Mouse (Mus musculus) urinary bladder, postnatal 14 days (tissue): ENCODE results near the gene Luc7l3.

ENCODE experiments used
- DNase-seq: peaks from one replicate; pipeline ENCODE4 v3.0.0; 2021; ENCODE audit warnings: low spot score

The Luc7l3 gene

DNA sequence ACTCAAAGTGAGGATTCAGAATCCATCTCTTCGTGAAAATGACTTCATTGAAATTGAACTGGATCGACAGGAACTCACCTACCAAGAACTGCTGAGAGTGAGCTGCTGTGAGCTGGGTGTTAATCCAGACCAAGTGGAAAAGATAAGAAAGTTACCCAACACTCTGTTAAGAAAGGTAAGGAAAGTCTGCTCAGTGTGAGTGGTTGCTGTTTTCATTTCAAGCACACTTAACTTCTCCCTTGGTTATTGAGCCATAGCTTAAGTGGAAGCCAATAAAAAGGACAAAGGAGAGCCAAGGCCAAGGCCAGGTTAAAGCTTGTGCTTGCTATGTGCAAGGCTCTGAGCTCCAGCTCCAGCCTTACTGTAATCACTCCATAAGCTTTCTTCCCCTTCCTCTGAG, 16.6 kb upstream of the Luc7l3 start:
- DNase-seq = no peak

DNA sequence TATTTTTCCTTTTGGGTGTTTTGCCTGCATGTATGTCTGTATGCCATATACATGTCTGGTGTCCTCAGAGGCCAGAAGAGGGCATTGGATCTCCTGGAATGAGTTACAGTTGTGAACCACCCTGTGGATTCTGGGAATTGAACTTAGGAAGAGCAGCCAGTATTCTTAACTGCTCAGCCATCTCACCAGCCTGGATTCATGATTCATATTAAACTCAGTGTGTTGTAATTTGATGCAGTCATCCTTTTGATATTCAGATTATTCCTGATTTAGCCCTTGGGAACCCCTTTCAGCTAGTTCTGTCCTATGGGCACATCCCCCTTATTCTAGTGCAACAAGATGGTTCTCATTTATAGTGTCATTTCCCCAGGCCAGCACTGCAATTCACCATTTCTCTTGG, 14.8 kb upstream of the Luc7l3 start:
- no peak for DNase-seq

DNA sequence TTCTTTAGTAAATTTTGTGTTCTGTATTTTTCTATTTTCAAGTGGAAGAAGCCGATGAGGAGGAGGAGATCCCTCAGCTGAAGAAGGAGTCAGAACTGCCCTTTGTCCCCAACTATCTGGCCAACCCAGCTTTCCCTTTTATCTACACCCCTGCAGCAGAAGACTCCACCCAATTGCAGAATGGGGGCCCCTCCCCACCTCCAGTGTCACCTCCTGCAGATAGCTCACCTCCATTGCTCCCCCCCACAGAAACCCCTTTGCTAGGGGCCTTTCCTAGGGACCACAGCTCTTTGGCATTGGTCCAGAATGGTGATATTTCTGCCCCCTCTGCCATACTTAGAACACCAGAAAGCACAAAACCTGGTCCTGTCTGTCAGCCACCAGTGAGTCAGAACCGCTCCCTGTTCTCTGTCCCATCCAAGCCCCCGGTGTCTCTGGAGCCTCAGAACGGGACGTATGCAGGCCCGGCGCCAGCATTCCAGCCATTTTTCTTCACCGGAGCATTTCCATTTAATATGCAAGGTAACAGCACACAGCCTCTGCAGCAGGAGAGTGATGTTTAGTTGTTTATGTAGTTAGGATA, 12.7 kb upstream of the Luc7l3 start:
- no peak for DNase-seq

DNA sequence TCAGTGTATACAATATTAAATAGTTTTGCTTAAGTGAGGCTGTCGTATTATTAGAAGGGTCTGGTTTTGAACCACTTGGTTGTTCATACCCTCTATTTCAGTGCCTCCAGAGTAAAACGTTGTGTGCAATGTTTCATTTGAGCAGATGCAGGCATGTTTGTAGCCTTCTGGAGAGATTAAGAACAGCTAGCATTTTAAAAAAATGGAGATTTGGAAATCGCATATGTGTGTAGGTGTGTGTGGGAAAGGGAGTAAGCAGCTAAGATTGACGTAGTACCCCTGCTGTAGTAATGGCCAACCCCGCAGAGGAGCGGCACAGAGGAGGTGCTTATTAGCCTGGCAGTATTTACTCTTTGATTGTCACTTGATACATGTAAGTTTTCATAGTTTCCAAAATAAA, 10.9 kb upstream of the Luc7l3 start:
- DNase-seq = no peak

DNA sequence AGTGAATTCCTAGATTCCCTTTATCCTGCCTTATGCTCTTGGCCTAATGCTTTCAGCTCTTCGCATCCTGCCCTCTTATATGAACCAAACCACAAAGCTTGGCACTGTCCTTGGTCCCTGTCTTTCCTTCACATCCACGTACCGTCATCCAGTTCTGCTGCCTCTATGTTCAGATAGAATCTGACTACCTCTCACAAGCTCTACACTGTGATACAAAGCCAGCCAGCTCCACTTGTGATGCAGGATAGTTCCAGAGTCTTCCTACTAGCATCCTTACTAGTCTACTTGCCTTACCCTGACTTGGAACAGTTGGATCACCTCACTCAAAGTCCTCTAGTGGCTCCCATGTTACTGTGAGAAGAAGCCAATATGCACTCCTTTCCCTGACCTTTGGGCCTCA, 8.4 kb upstream of the Luc7l3 start:
- DNase-seq = no peak

DNA sequence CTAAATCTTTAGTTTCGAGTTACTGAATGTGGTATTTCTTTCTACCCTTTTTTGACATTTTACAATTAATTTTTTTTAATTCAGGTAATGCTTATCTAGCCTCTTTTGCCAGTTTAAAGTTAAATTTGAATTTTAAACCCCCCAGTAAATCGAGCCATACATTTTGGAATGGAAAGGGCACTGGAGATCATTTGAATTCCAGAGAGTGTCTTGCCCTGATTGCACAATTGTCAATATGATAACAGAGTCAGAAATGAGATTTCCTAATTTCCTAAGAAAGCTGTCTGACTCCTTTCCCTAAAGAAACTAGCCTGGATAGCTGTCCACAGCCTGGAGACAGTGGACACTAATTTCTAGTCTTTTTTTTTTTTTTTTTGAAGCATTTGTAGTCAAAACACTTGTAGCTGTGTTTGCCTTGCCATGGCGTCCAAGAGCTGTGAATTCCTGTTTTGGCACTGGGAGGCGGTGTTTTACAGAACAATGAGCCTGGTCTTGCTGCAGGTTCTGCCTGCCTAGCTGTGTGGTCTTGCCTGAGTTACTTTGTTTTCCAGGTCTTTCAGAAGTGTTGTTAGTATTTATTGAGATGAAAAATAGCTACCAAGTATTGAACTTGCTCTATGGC, 7.6 kb upstream of the Luc7l3 start:
- peak; percentile 63 for DNase-seq

DNA sequence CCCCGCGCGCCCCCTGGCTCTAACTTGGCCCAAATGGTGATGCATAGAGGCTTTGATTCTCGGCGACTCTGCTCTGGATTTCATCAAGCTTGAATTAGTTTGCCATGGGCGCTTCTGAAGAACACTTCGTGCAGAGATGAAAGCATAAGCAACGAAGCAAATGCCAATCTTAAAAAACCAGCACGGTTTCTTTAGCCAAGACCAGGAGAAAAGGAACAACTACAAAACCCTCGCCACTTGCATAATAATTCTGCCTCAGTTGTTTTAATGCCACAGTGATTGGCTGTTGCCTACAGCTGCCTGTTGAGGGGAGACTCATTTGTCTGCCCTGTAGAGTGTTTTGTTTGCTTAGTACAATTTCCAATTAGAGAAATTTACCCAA, 6.8 kb upstream of the Luc7l3 start:
- no peak for DNase-seq

DNA sequence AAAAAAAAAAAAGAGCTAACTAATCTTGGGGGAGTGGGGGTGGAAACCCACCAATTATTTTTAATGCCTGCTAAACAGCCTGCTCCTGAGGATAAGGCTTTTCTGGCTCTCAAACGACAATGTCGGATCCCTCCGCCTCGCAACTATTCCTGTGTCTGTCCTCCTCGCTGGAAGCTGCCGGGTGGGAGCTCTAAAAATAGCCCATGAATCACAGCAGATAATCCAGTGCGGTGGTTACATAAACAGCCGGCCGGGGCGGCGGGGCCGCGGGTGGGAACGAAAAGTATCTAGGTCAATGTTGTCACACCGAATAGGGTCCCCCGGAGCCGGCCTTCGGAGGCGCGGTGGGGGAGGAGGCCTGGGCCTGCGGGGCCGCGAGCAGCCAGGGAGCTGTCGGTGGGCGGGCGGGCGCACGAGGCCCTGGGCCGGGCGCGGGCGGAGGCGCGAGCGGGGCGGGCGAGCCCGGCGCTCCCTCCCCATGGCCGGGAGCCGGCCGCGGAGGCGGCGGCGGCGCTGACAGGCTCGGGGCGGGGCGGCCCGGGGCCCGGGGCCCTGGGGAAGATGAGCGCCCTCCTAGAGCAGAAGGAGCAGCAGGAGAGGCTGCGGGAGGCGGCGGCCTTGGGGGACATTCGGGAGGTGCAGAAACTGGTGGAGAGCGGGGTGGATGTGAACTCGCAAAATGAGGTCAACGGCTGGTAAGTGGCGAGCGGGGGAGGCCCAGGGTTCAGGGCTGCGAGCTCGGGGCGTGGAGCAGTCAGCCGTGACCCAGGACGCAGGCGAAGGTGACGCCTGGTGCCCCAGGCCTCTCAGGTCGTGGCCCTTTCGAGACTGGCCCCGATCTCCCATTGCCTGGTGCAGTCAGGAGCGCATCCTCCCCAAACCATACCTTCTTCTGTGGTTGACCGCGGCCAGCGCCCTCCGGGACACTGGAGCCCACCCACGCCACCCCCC, 6.2 kb upstream of the Luc7l3 start, which contains the start of gene Ankrd40:
TSS of gene Ankrd40 (plus strand) at position 309 of the 951 bp plus-strand sequence.
- DNase-seq = peak; percentile 92

DNA sequence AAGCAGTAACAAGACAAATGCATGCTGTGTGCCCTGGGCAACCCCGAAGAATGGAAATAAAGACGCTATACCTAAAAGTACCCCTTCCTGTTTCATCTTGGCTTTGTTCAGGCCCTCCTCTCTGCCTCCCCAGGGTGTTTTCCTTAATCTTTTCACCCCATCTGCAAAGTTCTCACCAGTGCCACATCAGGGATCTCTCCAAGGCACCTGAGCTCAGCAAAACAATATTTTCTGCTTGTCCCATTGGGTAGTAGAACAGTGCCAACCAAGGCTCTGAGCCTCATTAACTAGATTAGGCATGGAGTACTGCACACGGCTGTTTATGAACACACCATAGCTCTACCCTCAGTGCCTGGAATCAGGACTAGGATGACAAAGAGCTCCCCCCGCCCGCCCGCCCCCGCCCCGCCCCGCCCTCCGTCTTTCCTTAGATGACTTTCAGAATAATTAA, 5.2 kb upstream of the Luc7l3 start:
- no peak for DNase-seq

DNA sequence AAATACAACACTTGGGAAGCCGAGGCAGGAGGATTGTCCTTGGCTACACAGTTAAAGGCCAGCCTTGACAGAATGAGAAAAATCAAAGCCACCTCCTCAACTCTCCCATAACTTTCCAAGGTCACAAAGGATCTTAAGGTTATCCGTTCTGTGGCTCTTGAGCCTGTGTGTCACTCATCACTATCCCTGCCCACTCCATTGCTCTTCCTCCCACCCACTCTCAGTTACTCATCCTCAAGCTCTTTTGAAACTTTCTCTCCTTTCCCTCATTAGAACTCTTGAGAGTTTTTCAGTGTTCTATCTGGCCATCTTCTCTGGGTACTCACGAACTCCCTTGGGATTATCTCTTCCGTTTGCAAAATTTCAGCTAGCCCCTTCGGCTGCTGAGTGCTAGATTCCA, 2.8 kb upstream of the Luc7l3 start:
- DNase-seq = no peak

DNA sequence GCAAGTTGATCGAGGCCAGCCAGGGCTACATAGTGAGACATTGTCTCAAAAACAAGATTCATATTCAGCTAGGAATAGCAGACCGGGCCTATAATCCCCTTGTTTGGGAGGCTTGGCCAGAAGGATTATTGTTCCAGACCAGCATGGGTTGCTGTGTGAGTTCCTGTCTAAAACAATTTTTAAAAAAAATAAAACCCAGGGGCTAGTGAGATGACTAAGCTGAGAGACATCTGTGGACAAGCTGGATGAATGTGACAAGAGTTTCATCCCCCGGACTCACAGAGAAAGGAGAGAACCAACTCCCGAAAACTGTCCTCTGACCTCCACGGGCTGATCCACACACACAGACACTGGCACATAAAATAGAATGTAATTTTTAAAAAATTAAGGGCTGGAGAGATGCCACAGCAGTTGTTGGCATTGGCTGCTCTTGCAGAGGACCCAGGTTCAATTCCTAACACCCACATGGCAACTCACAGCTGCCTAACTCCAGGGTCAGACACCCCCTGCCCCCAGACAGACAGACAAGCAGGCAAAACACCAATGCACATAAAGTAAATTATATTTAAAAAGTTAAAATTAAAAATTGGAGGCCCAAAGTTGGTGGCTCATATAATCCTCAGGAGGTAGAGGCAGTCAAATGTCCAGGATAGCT, 1.6 kb upstream of the Luc7l3 start:
- no peak for DNase-seq

DNA sequence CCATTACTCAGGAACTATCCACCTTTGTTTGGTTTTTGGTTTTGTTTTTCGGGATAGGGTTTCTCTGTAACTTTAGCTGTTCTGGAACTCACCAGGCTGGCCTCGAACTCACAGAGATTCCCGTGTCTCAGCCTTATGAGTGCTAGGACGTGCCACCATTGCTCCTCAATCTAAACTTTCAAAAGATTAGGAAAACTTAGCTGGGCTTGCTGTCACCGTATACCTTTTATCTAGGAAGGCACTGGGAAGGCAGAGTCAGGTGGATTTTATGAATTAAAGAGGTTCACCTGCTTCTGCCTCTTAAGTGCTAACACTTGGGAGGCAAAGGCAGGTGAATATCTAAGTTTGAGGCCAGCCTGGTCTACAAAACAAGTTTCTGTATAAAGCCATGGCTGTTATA, 848 bp upstream of the Luc7l3 start:
- no peak for DNase-seq

DNA sequence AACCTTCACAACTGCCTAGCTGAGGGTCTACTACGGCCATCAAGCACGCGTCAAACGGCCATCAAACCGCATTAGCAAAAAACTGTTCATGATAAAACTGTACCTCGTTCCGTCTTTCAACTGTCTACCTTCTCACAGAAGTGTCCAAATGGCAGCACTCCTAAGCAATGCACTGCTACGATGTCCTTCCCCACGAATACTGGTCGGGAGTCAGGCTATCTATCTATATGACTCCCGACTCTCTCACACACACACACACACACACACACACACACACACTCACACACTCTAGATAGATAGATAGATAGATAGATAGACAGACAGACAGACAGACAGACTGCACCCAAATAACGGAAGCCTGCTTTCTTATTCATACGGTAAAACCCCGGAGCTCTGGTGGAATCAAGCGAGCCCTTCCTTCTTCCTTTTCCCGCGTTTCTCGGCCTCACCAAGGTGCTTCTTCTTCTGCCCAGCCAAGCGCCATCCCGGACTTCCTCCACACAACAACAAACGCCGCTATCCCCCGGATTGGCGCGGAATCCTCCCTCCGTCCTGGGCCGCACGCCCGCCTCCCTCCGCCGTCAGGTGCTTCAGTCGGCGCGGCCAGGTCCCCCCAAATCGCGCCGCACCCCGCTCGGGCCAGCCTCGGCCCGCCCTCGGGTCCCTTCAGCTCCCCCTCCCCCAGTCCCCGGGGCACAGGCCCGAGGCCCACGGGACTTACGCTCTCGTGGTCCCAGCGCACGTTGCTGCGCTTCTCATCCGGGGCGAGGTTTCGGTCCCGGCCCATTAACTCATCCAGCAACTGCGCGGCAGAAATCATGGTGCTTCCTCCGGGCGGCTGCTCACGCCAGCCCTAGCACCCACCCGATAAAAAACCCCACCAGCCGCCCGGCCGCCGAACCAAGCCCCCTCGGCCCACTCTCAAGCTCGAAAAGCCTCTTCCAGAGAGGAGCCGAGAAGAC, 538 bp downstream of the Luc7l3 start:
- DNase-seq = peak; percentile 48

DNA sequence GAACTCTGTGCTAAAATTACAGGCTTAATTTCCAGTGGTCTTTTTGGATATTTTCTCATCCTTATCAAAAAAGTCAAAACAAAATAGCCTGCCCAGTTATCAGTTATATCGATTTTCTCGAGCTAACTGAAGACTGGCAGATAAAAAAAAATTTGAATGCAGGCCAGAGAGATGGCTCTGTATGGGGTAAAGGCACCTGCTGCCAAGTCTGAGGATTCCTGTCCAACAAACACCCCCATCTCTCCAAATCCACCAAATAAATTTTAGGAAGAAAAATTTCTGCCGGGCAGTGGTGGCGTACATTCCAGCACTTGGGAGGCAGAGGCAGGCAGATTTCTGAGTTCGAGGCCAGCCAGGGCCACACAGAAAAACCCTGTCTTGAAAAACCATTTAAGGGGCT, 3.7 kb downstream of the Luc7l3 start:
- no peak for DNase-seq

DNA sequence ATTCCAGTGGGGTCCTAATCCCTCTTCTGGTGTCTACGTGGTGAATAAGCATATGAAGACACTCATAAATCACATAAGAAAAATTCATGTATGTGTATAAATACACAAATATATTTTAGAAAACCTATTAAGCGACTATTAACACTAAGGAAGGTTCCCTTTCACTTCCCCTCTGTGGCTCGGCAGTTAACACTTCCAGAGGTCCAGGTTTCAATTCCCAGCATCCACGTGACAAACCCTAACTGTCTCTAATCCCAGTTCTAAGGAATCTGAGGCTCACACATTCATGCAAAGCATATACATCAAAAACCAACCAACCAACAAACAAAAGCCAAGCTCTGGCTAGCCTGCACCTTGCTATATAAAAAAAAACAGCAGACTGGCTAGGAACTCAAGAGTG, 4.3 kb downstream of the Luc7l3 start:
- no peak for DNase-seq

DNA sequence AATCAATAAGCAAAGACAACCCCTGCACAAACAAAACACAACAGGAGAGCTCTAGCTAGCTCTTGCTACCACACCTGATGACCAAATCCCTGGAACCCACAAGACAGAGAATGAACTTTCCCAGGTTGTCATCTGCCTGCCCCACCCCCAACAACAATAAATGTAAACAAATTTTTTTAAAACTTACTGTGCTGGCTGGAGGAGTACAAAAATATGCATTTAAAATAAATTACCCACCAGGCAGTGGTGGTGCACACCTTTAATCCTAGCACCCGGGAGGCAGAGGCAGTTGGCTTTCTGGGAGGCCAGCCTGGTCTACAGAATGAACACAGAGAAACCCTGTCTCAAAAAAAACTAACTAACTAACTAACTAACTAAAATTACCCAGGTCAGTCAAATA, 4.8 kb downstream of the Luc7l3 start:
- DNase-seq = no peak

DNA sequence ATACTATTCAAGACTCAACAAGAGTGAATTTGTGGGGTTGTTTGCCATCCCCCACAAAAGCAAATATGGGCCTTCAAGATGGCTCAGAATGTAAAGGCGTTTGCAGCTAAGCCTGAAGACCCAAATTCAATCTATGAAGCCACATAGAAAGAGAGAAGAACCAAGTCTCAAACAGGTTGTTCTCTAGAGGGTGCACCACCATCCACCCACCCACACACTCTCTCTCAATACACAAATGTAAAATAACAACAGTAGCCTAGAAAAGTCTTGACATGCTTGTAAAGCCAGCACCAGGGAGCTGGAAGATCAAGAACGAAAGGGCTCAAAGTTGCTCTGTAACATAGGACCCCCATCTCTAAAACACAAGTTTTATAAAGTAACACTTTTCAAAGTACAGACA, 5.3 kb downstream of the Luc7l3 start:
- no peak for DNase-seq

DNA sequence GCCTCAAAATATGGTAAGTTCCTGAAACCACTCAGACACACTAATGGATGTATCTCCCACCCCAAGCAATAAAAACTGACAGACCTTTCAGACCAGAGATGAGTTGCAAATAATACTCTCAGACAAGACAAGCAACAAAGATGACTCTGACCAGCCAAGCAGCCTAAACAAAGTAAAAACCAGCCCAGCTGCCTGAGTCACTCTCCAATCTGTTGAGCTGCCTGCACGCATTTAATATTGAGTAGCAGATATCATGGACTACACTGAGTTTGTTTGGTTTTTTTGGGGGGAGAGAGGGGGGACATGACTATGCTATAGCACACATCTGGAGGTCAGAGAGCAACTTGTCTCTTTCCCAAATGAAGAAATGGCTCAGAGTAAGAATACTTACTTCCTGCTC, 6.5 kb downstream of the Luc7l3 start:
- no peak for DNase-seq

DNA sequence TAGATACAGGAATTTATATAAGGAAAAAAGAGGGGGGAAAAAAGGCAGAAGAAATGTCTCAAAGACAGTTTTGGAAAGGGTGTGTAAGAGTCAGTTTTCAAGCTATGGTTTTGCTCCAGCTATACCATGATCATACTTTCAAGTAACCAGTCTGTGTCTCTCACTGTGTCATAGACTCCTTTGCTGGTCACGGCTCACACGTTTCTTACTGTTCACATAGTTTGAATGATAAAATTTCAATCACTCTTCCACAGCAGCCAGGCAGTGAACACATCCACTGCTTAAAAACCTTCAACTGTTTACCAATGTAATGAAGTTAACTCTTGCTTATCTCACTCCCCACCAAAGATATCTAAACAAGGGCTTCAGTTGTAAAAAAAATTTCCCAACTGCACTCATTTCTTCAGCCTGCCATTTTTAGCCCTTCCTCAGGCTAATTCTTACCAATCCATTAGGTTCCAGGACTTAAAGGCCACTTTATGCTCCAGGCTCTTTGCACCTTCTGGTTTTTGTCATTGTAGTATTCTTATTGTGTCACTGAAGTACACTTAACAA, 7.6 kb downstream of the Luc7l3 start:
- no peak for DNase-seq

DNA sequence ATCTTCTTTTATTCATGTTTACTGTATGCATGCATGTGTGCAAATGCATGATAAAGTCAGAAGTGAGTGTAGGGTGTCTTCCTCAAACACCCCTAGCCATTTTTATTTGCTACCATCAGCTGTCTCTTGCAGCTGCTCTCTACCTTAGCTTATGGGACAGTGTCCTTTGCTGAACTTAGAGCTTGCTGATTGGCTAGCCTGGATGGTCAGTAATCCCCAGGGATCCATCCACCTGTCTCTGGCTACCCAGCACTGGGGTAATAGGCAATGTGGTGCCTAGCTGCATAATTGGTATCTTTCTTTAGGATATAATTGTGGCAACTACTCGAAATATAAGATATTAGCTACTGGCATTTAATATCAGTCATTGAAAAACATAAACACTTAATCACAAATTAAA, 9.1 kb downstream of the Luc7l3 start:
- DNase-seq = no peak
